Mouse (Mus musculus): ENCODE results near the gene Gm4847.

DNA sequence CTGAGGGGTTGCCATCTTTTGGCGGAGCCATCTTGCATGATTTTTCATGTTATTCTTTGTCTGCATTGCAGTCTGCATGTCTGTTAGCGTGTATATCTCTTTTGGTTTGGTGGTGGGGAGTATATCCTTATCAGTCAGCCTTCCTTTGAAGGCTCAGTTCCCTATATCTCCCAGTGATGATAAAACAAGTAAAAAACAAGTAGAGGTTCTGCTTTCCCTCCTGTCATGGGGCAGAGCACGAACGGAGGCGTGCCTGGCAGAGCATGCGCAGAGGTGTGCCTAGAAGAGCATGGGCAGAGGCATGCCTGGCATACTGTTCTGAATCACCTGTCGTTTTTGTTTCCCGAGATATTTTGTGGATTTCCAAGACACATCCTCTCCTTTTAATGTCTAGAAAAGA lies 13.3 kb upstream of the Gm4847 start:
- TF ChIP-seq GATA1 (IDR thresholded peaks at IDR 0.05; ENCODE audit: low read length) (no peak), TAL1 (IDR thresholded peaks at IDR 0.05; ENCODE audit: low read length) (no peak)
